Mouse (Mus musculus): ENCODE results near the gene Colgalt1. TPM values are rescaled to one million over a fixed set of nuclear protein-coding genes. Genes with fewer than 3 reads are reported as not detected.
A peak's percentile ranks its signal among the peaks of the same experiment; 100 is the strongest.

Colgalt1 gene
- total RNA-seq, 2 experiments from 2014 or later: 35.6 to 39.3 TPM

- DNase-seq: no peak
- intact Hi-C loops (cut with DNase I; ENCODE audit: low total_unique reads): no loop called here
These were observed 23.9 kb upstream of the Colgalt1 start for GRCm38 (mm10) chr8:71586891-71587290.

GRCm38 (mm10) chr8:71588762-71589161 lies 22.0 kb upstream of the Colgalt1 start:
- intact Hi-C loops (cut with DNase I; ENCODE audit: low total_unique reads): no loop called here
- no peak for DNase-seq

GRCm38 (mm10) chr8:71591017-71591416 lies 19.8 kb upstream of the Colgalt1 start:
- intact Hi-C loops (cut with DNase I; ENCODE audit: low total_unique reads): no loop called here
- no peak for DNase-seq

- intact Hi-C loops (cut with DNase I; ENCODE audit: low total_unique reads): no loop called here
These were observed 19.1 kb upstream of the Colgalt1 start, which contains the start of gene Pgls for GRCm38 (mm10) chr8:71591471-71592373. Pgls (plus strand) TSS chr8:71592176.

GRCm38 (mm10) chr8:71592374-71593170 lies 18.2 kb upstream of the Colgalt1 start:
- peak; percentile 76 for DNase-seq
- intact Hi-C loops (cut with DNase I; ENCODE audit: low total_unique reads): no loop called here

More at GRCm38 (mm10) chr8:71591471-71592373, 19.1 kb upstream of the Colgalt1 start, which contains the start of gene Pgls:
- peak; percentile 94 for DNase-seq

GRCm38 (mm10) chr8:71593556-71594323 lies 17.1 kb upstream of the Colgalt1 start:
- intact Hi-C loops (cut with DNase I; ENCODE audit: low total_unique reads): no loop called here
- DNase-seq: no peak

GRCm38 (mm10) chr8:71594324-71594722 lies 16.5 kb upstream of the Colgalt1 start:
- intact Hi-C loops (cut with DNase I; ENCODE audit: low total_unique reads): no loop called here

GRCm38 (mm10) chr8:71595862-71596261 lies 14.9 kb upstream of the Colgalt1 start:
- intact Hi-C loops (cut with DNase I; ENCODE audit: low total_unique reads): loop anchor here (2.0 to 5.0 kb wide), 2 partner anchors 33 to 61 kb away; no protein-coding TSS in a partner anchor
- DNase-seq: peak; percentile 90

More at GRCm38 (mm10) chr8:71594324-71594722, 16.5 kb upstream of the Colgalt1 start:
- DNase-seq: no peak

GRCm38 (mm10) chr8:71596384-71596783 lies 14.4 kb upstream of the Colgalt1 start:
- intact Hi-C loops (cut with DNase I; ENCODE audit: low total_unique reads): loop anchor here (2.0 to 5.0 kb wide), 2 partner anchors 34 to 61 kb away; no protein-coding TSS in a partner anchor
- DNase-seq: no peak

- intact Hi-C loops (cut with DNase I; ENCODE audit: low total_unique reads): loop anchor here (2.0 to 5.0 kb wide), 2 partner anchors 34 to 61 kb away; no protein-coding TSS in a partner anchor
- DNase-seq: no peak
These were observed 14.0 kb upstream of the Colgalt1 start for GRCm38 (mm10) chr8:71596798-71597197.

GRCm38 (mm10) chr8:71597451-71597850 lies 13.3 kb upstream of the Colgalt1 start, which contains the start of gene Fam129c:
Fam129c (plus strand) TSS chr8:71597648.
- DNase-seq: no peak
- intact Hi-C loops (cut with DNase I; ENCODE audit: low total_unique reads): loop anchor here (2.0 to 5.0 kb wide), 2 partner anchors 35 to 60 kb away; no protein-coding TSS in a partner anchor

- intact Hi-C loops (cut with DNase I; ENCODE audit: low total_unique reads): loop anchor here (5.0 kb wide), 1 partner anchor 59 kb away; no protein-coding TSS in a partner anchor
These were observed 12.4 kb upstream of the Colgalt1 start for GRCm38 (mm10) chr8:71598375-71598774.

GRCm38 (mm10) chr8:71598841-71599240 lies 12.0 kb upstream of the Colgalt1 start:
- no peak for DNase-seq
- intact Hi-C loops (cut with DNase I; ENCODE audit: low total_unique reads): loop anchor here (5.0 kb wide), 1 partner anchor 58 kb away; no protein-coding TSS in a partner anchor

More at GRCm38 (mm10) chr8:71598375-71598774, 12.4 kb upstream of the Colgalt1 start:
- DNase-seq: no peak

- no peak for DNase-seq
- intact Hi-C loops (cut with DNase I; ENCODE audit: low total_unique reads): no loop called here
These were observed 8.7 kb upstream of the Colgalt1 start for GRCm38 (mm10) chr8:71601939-71602665.

GRCm38 (mm10) chr8:71602666-71603334 lies 8.0 kb upstream of the Colgalt1 start:
- intact Hi-C loops (cut with DNase I; ENCODE audit: low total_unique reads): no loop called here
- peak; percentile 59 for DNase-seq

- DNase-seq: no peak
- intact Hi-C loops (cut with DNase I; ENCODE audit: low total_unique reads): no loop called here
These were observed 6.8 kb upstream of the Colgalt1 start for GRCm38 (mm10) chr8:71604021-71604420.

GRCm38 (mm10) chr8:71612141-71612540 lies 1.3 kb downstream of the Colgalt1 start:
- intact Hi-C loops (cut with DNase I; ENCODE audit: low total_unique reads): no loop called here
- no peak for DNase-seq

GRCm38 (mm10) chr8:71613418-71613817 lies 2.6 kb downstream of the Colgalt1 start:
- intact Hi-C loops (cut with DNase I; ENCODE audit: low total_unique reads): no loop called here

More at GRCm38 (mm10) chr8:71613418-71613817, 2.6 kb downstream of the Colgalt1 start:
- no peak for DNase-seq
